Mouse (Mus musculus) liver, embryonic 14.5 days (tissue): ENCODE results near the gene Sik3. TPM values are rescaled to one million over a fixed set of nuclear protein-coding genes. Genes with fewer than 3 reads are reported as not detected.
A peak's percentile ranks its signal among the peaks of the same experiment; 100 is the strongest.

Experiments used
- ATAC-seq: fragments of 200-750 bp; cut with Nextera tagmentation; 2 replicates; pipeline ENCODE4 v1.8.0; 2017; ENCODE audit warnings: moderate number of reproducible peaks, mild to moderate bottlenecking, moderate library complexity; ENCODE audit not compliant: insufficient read depth
- DNase-seq, 3 experiments: peaks; one replicate each; pipeline ENCODE4 v3.0.0-alpha.2; 2012 to 2013; ENCODE audit warnings: low read depth in 3 of 3, low spot score in 3 of 3
- H3K27ac ChIP-seq: fragments of 300-500 bp; sonication (generic); 2 replicates; pipeline ENCODE4 v1.5.1; 2014; ENCODE audit warnings: moderate library complexity, mild to moderate bottlenecking, control low read depth, inconsistent platforms
- H3K27me3 ChIP-seq: fragments of 300-500 bp; sonication (generic); 2 replicates; pipeline ENCODE4 v1.6.1; 2014; ENCODE audit warnings: mild to moderate bottlenecking, low read length, moderate library complexity; ENCODE audit not compliant: control insufficient read depth, insufficient read depth
- H3K36me3 ChIP-seq: fragments of 300-500 bp; sonication (generic); replicated peaks from 2 replicates; pipeline ENCODE4 v1.6.1; 2014; ENCODE audit warnings: low read depth; ENCODE audit not compliant: control insufficient read depth, insufficient read depth
- H3K4me1 ChIP-seq, 2 experiments: fragments of 200-500 bp in 1 of 2; fragments of 300-500 bp in 1 of 2; sonication (generic) in 1 of 2; replicated peaks; 2 replicates each; pipeline ENCODE4 v1.6.1; 2012 to 2014; ENCODE audit warnings: antibody characterized with exemption in 1 of 2, inconsistent platforms in 1 of 2, low read length in 1 of 2; ENCODE audit not compliant: control insufficient read depth in 2 of 2, insufficient read depth in 2 of 2
- H3K4me2 ChIP-seq: fragments of 300-500 bp; sonication (generic); 2 replicates; pipeline ENCODE4 v1.6.1; 2014; ENCODE audit warnings: low read depth, mild to moderate bottlenecking, control low read depth, moderate library complexity
- H3K4me3 ChIP-seq, 2 experiments: fragments of 200-500 bp in 1 of 2; fragments of 300-500 bp in 1 of 2; sonication (generic) in 1 of 2; 2 replicates each; pipeline ENCODE4 v1.5.1; 2012 to 2014; ENCODE audit warnings: low read depth in 2 of 2, low read length in 2 of 2, mild to moderate bottlenecking in 2 of 2, control low read depth in 1 of 2, inconsistent platforms in 1 of 2, moderate library complexity in 1 of 2; ENCODE audit not compliant: insufficient read depth in 1 of 2
- H3K9ac ChIP-seq: fragments of 300-500 bp; sonication (generic); replicated peaks from 2 replicates; pipeline ENCODE4 v1.6.1; 2014; ENCODE audit warnings: mild to moderate bottlenecking, control low read depth, moderate library complexity
- H3K9me3 ChIP-seq: fragments of 300-500 bp; sonication (generic); 2 replicates; pipeline ENCODE4 v1.6.1; 2016; ENCODE audit warnings: low read length, mixed read lengths; ENCODE audit not compliant: control insufficient read depth
- CTCF ChIP-seq: IDR thresholded peaks from 2 replicates; pipeline ENCODE4 v1.5.1; 2016; ENCODE audit warnings: antibody characterized with exemption, low read depth, control low read depth
- EP300 ChIP-seq: IDR thresholded peaks from 2 replicates; pipeline ENCODE4 v1.6.1; 2016; ENCODE audit warnings: antibody characterized with exemption, low read depth
- WGBS: fragments of 180-500 bp; shearing (Covaris S2); extraction: QIAGEN DNeasy Blood & Tissue Kit; methylation state at CpG from one replicate; pipeline ENCODE4 v1.1.7; 2014; ENCODE audit not compliant: insufficient replicate concordance; 5-methylcytosine and 5-hydroxymethylcytosine counted together
- polyA plus RNA-seq, 2 experiments: library from polyadenylated mRNA; depleted of rRNA in 1 of 2; stranded (reverse) in 1 of 2; unstranded in 1 of 2; fragments of >200 nt; fragmentation: Nextera tagmentation in 1 of 2; extraction: Ambion mirVana in 1 of 2; gene quantifications; 2 replicates each; pipeline versions ENCODE4 v1.2.1 to v1.2.3; 2012 to 2014

Sik3 gene
- polyA plus RNA-seq, 2 experiments, result 2.1 to 3.0 TPM

DNA sequence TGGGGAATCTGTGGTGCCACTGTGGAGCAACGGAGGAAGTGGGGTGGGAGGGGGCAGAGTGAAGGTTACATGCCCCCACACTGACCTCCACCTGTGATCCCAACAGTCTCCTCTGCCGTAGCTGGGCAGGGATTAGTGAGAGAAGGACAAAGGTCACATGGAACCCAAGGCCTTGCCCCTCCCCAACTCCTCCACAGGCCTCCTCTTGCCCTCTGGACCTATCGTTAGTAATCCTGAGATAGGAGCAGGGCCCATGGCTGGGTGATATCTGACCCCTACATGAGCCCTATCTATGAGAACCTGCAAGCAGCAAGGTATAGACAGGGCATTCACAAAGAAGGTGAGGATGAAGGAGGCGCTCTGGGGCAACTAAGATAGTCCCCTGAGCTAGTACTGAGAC, 223.0 kb downstream of the Sik3 start:
- H3K36me3 ChIP-seq, result no peaks in the 10 kb centered on the region
- peak; percentile 59 for ATAC-seq
- 25% methylated on average over 4 of the region's 4 CpGs for WGBS
- no peaks in the 10 kb centered on the region for H3K9me3 ChIP-seq
- no peak overlapping the region for H3K4me3 ChIP-seq
- peaks cover 5 to 12% of the 10 kb centered on the region in 2 experiments; a peak in 3 of 4 replicates for H3K4me1 ChIP-seq
- TF ChIP-seq CTCF (no peak), EP300 (no peak)
- H3K9ac ChIP-seq, result no peak overlapping the region
- H3K27me3 ChIP-seq, result no peaks in the 10 kb centered on the region
- no peak overlapping the region for H3K4me2 ChIP-seq
- H3K27ac ChIP-seq, result no peak overlapping the region
- DNase-seq, result no peak

DNA sequence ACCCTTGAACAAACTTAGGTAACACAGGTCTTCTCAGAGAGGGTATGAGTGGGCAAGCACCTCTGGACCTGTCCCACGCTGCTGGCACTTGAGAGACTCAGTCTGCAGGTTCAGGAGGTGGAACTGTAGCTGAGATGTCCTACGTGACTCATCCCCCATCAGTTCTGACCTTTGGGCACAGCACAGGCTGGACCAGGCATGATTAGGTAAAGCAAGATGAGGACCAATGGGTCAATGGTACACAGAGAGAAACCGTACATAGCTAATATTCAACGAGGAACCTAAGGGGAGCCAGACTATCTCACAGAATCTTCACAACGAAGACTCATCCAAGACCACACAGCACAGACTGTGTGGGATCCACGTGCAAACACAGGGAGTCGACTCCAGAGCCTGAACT, 226.2 kb downstream of the Sik3 start:
- DNase-seq (no peak), ATAC-seq (no peak)
- Histone ChIP-seq H3K36me3 (no peaks in the 10 kb centered on the region), H3K9me3 (no peaks in the 10 kb centered on the region), H3K4me3 (no peak overlapping the region), H3K4me2 (no peak overlapping the region), H3K9ac (no peak overlapping the region), H3K27me3 (no peaks in the 10 kb centered on the region), H3K27ac (no peak overlapping the region), H3K4me1 (peaks cover 5 to 10% of the 10 kb centered on the region in 2 experiments; a peak in 3 of 4 replicates)
- WGBS, result 61% methylated on average over 7 of the region's 7 CpGs
- TF ChIP-seq CTCF (no peak), EP300 (no peak)

GRCm38 (mm10) chr9:46240526-46241153, 228.0 kb downstream of the Sik3 start, which contains the start of gene Apoa4:
TSS of gene Apoa4 (plus strand) at chr9:46240696.
- WGBS, result 53% methylated on average over 7 of the region's 7 CpGs
- H3K9me3 ChIP-seq, result no peaks in the 10 kb centered on the region
- no peaks in the 10 kb centered on the region for H3K36me3 ChIP-seq
- no peak for ATAC-seq
- no peaks in the 10 kb centered on the region for H3K27me3 ChIP-seq
- H3K27ac ChIP-seq, result no peak within 1 kb of the TSS
- H3K4me1 ChIP-seq, result peaks cover 2 to 6% of the 10 kb centered on the region in 2 experiments; a peak in 3 of 4 replicates
- H3K4me2 ChIP-seq, result no peak within 1 kb of the TSS
- no peak for DNase-seq
- no peak within 1 kb of the TSS for H3K9ac ChIP-seq
- H3K4me3 ChIP-seq, result no peak within 1 kb of the TSS
- TF ChIP-seq CTCF (no peak), EP300 (no peak)

- H3K27ac ChIP-seq, result no peak overlapping the region
- DNase-seq, result no peak
- WGBS, result 46% methylated on average over 2 of the region's 2 CpGs
Observed at GRCm38 (mm10) chr9:46241818-46242217, 229.2 kb downstream of the Sik3 start.

GRCm38 (mm10) chr9:46243122-46243521, 230.5 kb downstream of the Sik3 start:
- DNase-seq (no peak), ATAC-seq (no peak)
- 75% methylated on average over 4 of the region's 4 CpGs for WGBS
- Histone ChIP-seq H3K27me3 (no peaks in the 10 kb centered on the region), H3K27ac (no peak overlapping the region), H3K9me3 (no peaks in the 10 kb centered on the region), H3K36me3 (no peaks in the 10 kb centered on the region), H3K4me3 (no peak overlapping the region), H3K4me2 (no peak overlapping the region), H3K9ac (no peak overlapping the region), H3K4me1 (no peaks in the 10 kb centered on the region; a peak in 1 of 4 replicates)
- TF ChIP-seq EP300 (no peak), CTCF (no peak)

More at GRCm38 (mm10) chr9:46241818-46242217, 229.2 kb downstream of the Sik3 start:
- H3K4me2 ChIP-seq, result no peak overlapping the region
- H3K4me1 ChIP-seq, result no peaks in the 10 kb centered on the region; a peak in 1 of 4 replicates
- no peak overlapping the region for H3K4me3 ChIP-seq
- ATAC-seq, result no peak
- H3K9ac ChIP-seq, result no peak overlapping the region
- TF ChIP-seq EP300, result no peak
- no peak for TF ChIP-seq CTCF
- no peaks in the 10 kb centered on the region for H3K9me3 ChIP-seq
- H3K36me3 ChIP-seq, result no peaks in the 10 kb centered on the region
- H3K27me3 ChIP-seq, result no peaks in the 10 kb centered on the region
